Mouse (Mus musculus): ENCODE results near the gene Grik5. TPM values are rescaled to one million over a fixed set of nuclear protein-coding genes. Genes with fewer than 3 reads are reported as not detected.
A peak's percentile ranks its signal among the peaks of the same experiment; 100 is the strongest.

Grik5 gene
- polyA plus RNA-seq, 1 experiment from 2014 or later: 0.76 TPM

DNA sequence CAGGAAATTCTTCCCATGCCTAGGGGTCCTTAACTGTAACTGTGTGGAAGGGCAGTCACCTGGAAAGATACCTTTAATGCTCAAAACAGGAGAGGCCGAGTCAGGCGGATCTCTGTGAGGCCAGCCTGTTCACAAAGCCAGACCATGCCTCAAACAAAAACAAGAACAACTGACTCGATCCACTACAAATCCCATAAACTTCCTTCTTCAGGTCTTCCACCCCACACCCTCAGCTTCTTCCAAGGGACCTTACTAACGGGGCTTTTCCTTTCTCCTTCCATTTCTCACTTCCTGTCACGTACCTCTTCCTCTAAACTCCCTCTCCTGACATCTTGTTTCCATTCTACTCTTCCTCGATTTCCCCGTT is 4.1 kb upstream of the Grik5 start:
- Histone ChIP-seq H3K27ac (ENCODE audit: low read depth) (peak overlapping the region; percentile 97), H3K9me3 (ENCODE audit: low read length) (no peaks in the 10 kb centered on the region), H3K4me3 (ENCODE audit: low read depth, low read length) (peak overlapping the region; percentile 99), H3K4me1 (ENCODE audit: insufficient read depth) (peaks cover 53% of the 10 kb centered on the region), H3K36me3 (replicated peaks; ENCODE audit: insufficient read depth, low read length) (peaks cover 20% of the 10 kb centered on the region), H3K9ac (replicated peaks) (peak overlapping the region; percentile 73), H3K27me3 (ENCODE audit: insufficient read depth, low read length) (no peaks in the 10 kb centered on the region), H3K4me2 (ENCODE audit: low read depth, low read length) (peak overlapping the region; percentile 77)
- TF ChIP-seq EP300 (IDR thresholded peaks at IDR 0.05; ENCODE audit: low read depth): no peak
- no peak for TF ChIP-seq CTCF (IDR thresholded peaks at IDR 0.05; ENCODE audit: low read depth)
- no peak for DNase-seq
- no peak for ATAC-seq
- WGBS (ENCODE audit: insufficient replicate concordance): 15% methylated on average over 7 of the region's 7 CpGs

- H3K27me3 ChIP-seq (ENCODE audit: insufficient read depth, low read length): no peaks in the 10 kb centered on the region
- ATAC-seq (no peak), DNase-seq (no peak)
- no peaks in the 10 kb centered on the region for H3K36me3 ChIP-seq (replicated peaks; ENCODE audit: insufficient read depth, low read length)
- TF ChIP-seq EP300 (IDR thresholded peaks at IDR 0.05; ENCODE audit: low read depth) (no peak), CTCF (IDR thresholded peaks at IDR 0.05; ENCODE audit: low read depth) (no peak)
- H3K4me1 ChIP-seq (ENCODE audit: insufficient read depth): peaks cover 47% of the 10 kb centered on the region
- no peak overlapping the region for H3K9ac ChIP-seq (replicated peaks)
- H3K27ac ChIP-seq (ENCODE audit: low read depth): no peak overlapping the region
- 70% methylated on average over 8 of the region's 8 CpGs for WGBS (ENCODE audit: insufficient replicate concordance)
- H3K4me2 ChIP-seq (ENCODE audit: low read depth, low read length): no peak overlapping the region
- no peaks in the 10 kb centered on the region for H3K9me3 ChIP-seq (ENCODE audit: low read length)
- H3K4me3 ChIP-seq (ENCODE audit: low read depth, low read length): no peak overlapping the region
Observed at GRCm38 (mm10) chr7:25073924-25074323, 1.8 kb upstream of the Grik5 start.

DNA sequence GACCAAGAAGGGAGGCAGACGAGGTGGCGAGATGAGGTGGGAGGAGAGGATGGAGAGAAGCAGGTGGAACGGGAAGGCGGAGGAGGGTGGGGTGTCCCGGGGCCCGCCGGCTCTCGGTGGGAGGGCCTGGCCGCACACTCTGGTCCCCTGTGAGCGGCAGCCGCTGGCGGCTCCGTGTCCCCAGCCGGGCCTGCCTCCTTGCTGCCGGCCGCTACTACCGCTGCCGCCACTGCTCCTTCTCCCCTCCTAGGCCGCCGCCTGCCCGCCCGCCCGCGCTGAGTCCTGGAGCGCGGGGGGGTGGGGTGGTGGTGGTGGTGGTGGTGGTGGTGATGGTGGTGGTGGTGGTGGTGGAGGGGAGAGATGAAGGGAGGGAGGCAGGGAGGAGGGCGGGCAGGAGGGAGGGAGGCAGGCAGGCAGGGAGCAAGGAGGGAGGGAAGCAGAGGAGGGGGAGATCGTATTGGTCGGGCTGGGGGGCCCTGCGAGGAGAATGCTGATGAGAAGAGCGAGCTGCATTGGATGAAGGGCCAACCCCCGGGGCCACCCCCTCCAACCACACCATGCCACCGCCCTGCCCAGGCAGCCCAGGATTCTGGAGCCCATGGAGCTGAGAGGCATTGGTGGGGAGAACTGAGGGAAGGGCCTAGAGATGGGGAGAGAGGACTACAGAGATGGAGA is 707 bp upstream of the Grik5 start:
- no peak for TF ChIP-seq CTCF (IDR thresholded peaks at IDR 0.05; ENCODE audit: low read depth)
- no peak for TF ChIP-seq EP300 (IDR thresholded peaks at IDR 0.05; ENCODE audit: low read depth)
- peaks cover 37% of the 10 kb centered on the region for H3K4me1 ChIP-seq (ENCODE audit: insufficient read depth)
- H3K9ac ChIP-seq (replicated peaks): peak overlapping the region; percentile 65
- peak; percentile 42 for DNase-seq
- H3K36me3 ChIP-seq (replicated peaks; ENCODE audit: insufficient read depth, low read length): no peaks in the 10 kb centered on the region
- H3K27ac ChIP-seq (ENCODE audit: low read depth): no peak overlapping the region
- WGBS (ENCODE audit: insufficient replicate concordance): 4% methylated on average over 12 of the region's 33 CpGs
- H3K27me3 ChIP-seq (ENCODE audit: insufficient read depth, low read length): no peaks in the 10 kb centered on the region
- peak overlapping the region; percentile 78 for H3K4me2 ChIP-seq (ENCODE audit: low read depth, low read length)
- ATAC-seq: no peak
- H3K9me3 ChIP-seq (ENCODE audit: low read length): no peaks in the 10 kb centered on the region
- peak overlapping the region; percentile 47 for H3K4me3 ChIP-seq (ENCODE audit: low read depth, low read length)

DNA sequence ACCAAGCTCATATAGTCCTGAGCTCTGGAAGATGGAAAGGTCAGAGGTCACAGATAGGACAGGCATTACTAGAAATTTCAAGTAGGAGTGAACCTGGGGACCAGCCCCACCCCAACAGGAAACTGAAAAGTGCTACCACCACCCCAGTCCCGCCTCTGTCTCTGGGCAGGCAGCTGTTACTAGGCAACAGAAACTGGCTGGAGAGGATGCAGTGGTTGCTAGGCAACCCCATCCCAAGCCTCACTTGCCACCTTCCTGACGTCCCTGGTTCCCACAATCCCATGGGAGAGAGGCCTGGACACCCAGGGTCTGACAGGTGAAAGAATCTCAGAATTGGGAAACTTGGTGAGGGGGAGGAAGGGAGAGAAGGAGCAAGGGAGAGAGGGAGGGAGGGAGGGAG is 3.4 kb downstream of the Grik5 start:
- DNase-seq: no peak
- no peak for ATAC-seq
- Histone ChIP-seq H3K4me1 (ENCODE audit: insufficient read depth) (peaks cover 21% of the 10 kb centered on the region), H3K36me3 (replicated peaks; ENCODE audit: insufficient read depth, low read length) (no peaks in the 10 kb centered on the region), H3K9ac (replicated peaks) (no peak overlapping the region), H3K4me3 (ENCODE audit: low read depth, low read length) (no peak overlapping the region), H3K9me3 (ENCODE audit: low read length) (no peaks in the 10 kb centered on the region), H3K27ac (ENCODE audit: low read depth) (no peak overlapping the region), H3K27me3 (ENCODE audit: insufficient read depth, low read length) (no peaks in the 10 kb centered on the region), H3K4me2 (ENCODE audit: low read depth, low read length) (no peak overlapping the region)
- no peak for TF ChIP-seq EP300 (IDR thresholded peaks at IDR 0.05; ENCODE audit: low read depth)
- TF ChIP-seq CTCF (IDR thresholded peaks at IDR 0.05; ENCODE audit: low read depth): no peak
- 62% methylated on average over 2 of the region's 2 CpGs for WGBS (ENCODE audit: insufficient replicate concordance)

DNA sequence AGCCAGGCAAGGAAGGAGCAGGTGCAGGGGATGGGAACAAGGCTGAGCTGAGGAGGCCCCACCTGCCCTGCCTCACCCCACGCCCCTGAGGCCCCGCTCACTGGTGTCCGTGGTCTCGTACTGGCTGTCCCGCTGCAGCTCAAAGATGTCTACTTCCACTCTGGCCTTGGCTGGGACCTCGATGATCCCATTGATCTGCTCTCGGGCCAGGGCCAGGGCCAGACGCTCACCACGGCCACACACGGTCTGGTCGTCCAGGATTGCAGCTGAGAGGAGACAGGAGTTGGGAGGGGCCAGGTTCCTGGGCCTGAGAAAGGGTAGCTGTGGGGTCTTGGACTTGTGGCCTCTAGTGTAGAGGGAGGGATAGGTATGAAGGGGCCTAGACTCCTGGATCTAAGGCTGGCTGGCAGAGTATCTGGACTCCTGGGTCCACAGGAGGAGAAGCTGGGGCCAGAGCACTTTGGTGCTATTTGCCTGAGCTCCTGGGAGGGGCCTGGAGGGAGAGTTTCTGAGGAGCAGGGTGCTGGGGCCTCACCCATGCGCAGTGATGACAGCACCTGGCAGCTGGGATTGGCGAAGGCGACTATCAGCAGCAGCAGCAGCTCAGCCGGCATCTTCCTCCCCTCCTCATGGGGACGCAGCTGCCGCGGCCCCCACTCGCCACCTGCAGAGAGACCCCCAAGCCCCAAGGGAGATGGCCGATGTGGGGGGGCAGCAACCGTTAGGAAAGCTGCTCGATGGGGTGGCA is 4.1 kb downstream of the Grik5 start:
- Histone ChIP-seq H3K27me3 (ENCODE audit: insufficient read depth, low read length) (no peaks in the 10 kb centered on the region), H3K9ac (replicated peaks) (no peak overlapping the region), H3K27ac (ENCODE audit: low read depth) (no peak overlapping the region), H3K4me3 (ENCODE audit: low read depth, low read length) (no peak overlapping the region), H3K4me2 (ENCODE audit: low read depth, low read length) (no peak overlapping the region), H3K4me1 (ENCODE audit: insufficient read depth) (peaks cover 15% of the 10 kb centered on the region), H3K36me3 (replicated peaks; ENCODE audit: insufficient read depth, low read length) (no peaks in the 10 kb centered on the region), H3K9me3 (ENCODE audit: low read length) (no peaks in the 10 kb centered on the region)
- WGBS (ENCODE audit: insufficient replicate concordance): 80% methylated on average over 22 of the region's 22 CpGs
- TF ChIP-seq EP300 (IDR thresholded peaks at IDR 0.05; ENCODE audit: low read depth): no peak
- TF ChIP-seq CTCF (IDR thresholded peaks at IDR 0.05; ENCODE audit: low read depth): no peak
- no peak for DNase-seq
- ATAC-seq: no peak

- Histone ChIP-seq H3K27ac (ENCODE audit: low read depth) (no peak overlapping the region), H3K4me3 (ENCODE audit: low read depth, low read length) (no peak overlapping the region), H3K4me2 (ENCODE audit: low read depth, low read length) (no peak overlapping the region), H3K9ac (replicated peaks) (no peak overlapping the region), H3K9me3 (ENCODE audit: low read length) (no peaks in the 10 kb centered on the region), H3K36me3 (replicated peaks; ENCODE audit: insufficient read depth, low read length) (0 out of 2 replicates have a peak, but pooled peaks cover 3% of the 10 kb centered on the region), H3K4me1 (ENCODE audit: insufficient read depth) (peaks cover 7% of the 10 kb centered on the region), H3K27me3 (ENCODE audit: insufficient read depth, low read length) (no peaks in the 10 kb centered on the region)
- WGBS (ENCODE audit: insufficient replicate concordance): 85% methylated on average over 7 of the region's 7 CpGs
- DNase-seq (no peak), ATAC-seq (no peak)
- TF ChIP-seq EP300 (IDR thresholded peaks at IDR 0.05; ENCODE audit: low read depth) (no peak), CTCF (IDR thresholded peaks at IDR 0.05; ENCODE audit: low read depth) (no peak)
Observed at GRCm38 (mm10) chr7:25067338-25067737, 4.8 kb downstream of the Grik5 start.

Measured in liver, postnatal 0 days (tissue).